Mouse (Mus musculus): ENCODE data around the gene Lpp. TPM values are rescaled to one million over a fixed set of nuclear protein-coding genes. Genes with fewer than 3 reads are reported as not detected.

The Lpp gene
- total and polyA plus RNA-seq, 3 experiments = not detected

GRCm38 (mm10) chr16:24781922-24782321 is 388.6 kb downstream of the Lpp start:
- no peaks in the 10 kb centered on the region for H3K9me3 ChIP-seq (replicated peaks; ENCODE audit: insufficient read depth, low read length)
- no peak overlapping the region for H3K4me3 ChIP-seq (ENCODE audit: control insufficient read depth in 1 of 2, insufficient read depth in 1 of 2, low read depth in 2 of 2, low read length in 2 of 2)
- no peaks in the 10 kb centered on the region for H3K79me2 ChIP-seq (ENCODE audit: control insufficient read depth, insufficient read depth, low read length, poor library complexity)
- H3K27ac ChIP-seq (ENCODE audit: control insufficient read depth, low read depth, low read length) = no peak overlapping the region
- H3K27me3 ChIP-seq (ENCODE audit: control insufficient read depth in 1 of 2, insufficient read depth in 2 of 2, low read length in 2 of 2) = no peaks in the 10 kb centered on the region
- H3K36me3 ChIP-seq (ENCODE audit: control insufficient read depth in 1 of 2, insufficient read depth in 2 of 2, low read length in 2 of 2) = no peaks in the 10 kb centered on the region
- no peak for DNase-seq (ENCODE audit: low read depth, low spot score)
- no peaks in the 10 kb centered on the region for H3K4me1 ChIP-seq (ENCODE audit: control insufficient read depth in 1 of 2, insufficient read depth in 2 of 2, low read length in 2 of 2)
- no peak for TF ChIP-seq CHD2 (IDR thresholded peaks at IDR 0.05; ENCODE audit: low read length)
- TF ChIP-seq ZNF384 (IDR thresholded peaks at IDR 0.05; ENCODE audit: low read depth, low read length) = no peak
- no peak for TF ChIP-seq POLR2AphosphoS5 (IDR thresholded peaks at IDR 0.05; ENCODE audit: borderline replicate concordance, low read depth, low read length)
- TF ChIP-seq GABPA (IDR thresholded peaks at IDR 0.05; ENCODE audit: low read depth, low read length) = no peak
- TF ChIP-seq POLR2AphosphoS2 (IDR thresholded peaks at IDR 0.05; ENCODE audit: low read length) = no peak
- TF ChIP-seq MEF2A (IDR thresholded peaks at IDR 0.05; ENCODE audit: extremely low read depth, insufficient replicate concordance, low read depth, low read length, poor library complexity, severe bottlenecking) = no peak
- no peak for TF ChIP-seq ZC3H11A (IDR thresholded peaks at IDR 0.05; ENCODE audit: low read depth, low read length)
- TF ChIP-seq TBP (IDR thresholded peaks at IDR 0.05; ENCODE audit: low read depth, low read length) = no peak
- no peak for TF ChIP-seq NELFE (IDR thresholded peaks at IDR 0.05; ENCODE audit: low read depth, low read length)
- TF ChIP-seq TAL1 (IDR thresholded peaks at IDR 0.05; ENCODE audit: low read length) = no peak
- TF ChIP-seq MYC (IDR thresholded peaks at IDR 0.05; ENCODE audit: low read depth, low read length) = no peak
- TF ChIP-seq CHD1 (IDR thresholded peaks at IDR 0.05; ENCODE audit: low read depth, low read length) = no peak
- no peak for TF ChIP-seq SMC3 (IDR thresholded peaks at IDR 0.05; ENCODE audit: low read depth, low read length)
- no peak for TF ChIP-seq TCF12 (IDR thresholded peaks at IDR 0.05; ENCODE audit: low read depth, low read length)
- TF ChIP-seq MAFK (IDR thresholded peaks at IDR 0.05; ENCODE audit: borderline replicate concordance, low read depth, low read length) = no peak
- no peak for TF ChIP-seq USF2 (IDR thresholded peaks at IDR 0.05; ENCODE audit: borderline replicate concordance in 1 of 2, insufficient read depth in 1 of 2, low read depth in 1 of 2, low read length in 2 of 2)
- H3K9ac ChIP-seq (ENCODE audit: control insufficient read depth, low read depth, low read length, poor library complexity, severe bottlenecking) = no peak overlapping the region

GRCm38 (mm10) chr16:24785651-24786050 is 392.3 kb downstream of the Lpp start:
- Histone ChIP-seq H3K4me3 (ENCODE audit: control insufficient read depth in 1 of 2, insufficient read depth in 1 of 2, low read depth in 2 of 2, low read length in 2 of 2) (no peak overlapping the region), H3K9me3 (replicated peaks; ENCODE audit: insufficient read depth, low read length) (no peaks in the 10 kb centered on the region), H3K36me3 (ENCODE audit: control insufficient read depth in 1 of 2, insufficient read depth in 2 of 2, low read length in 2 of 2) (no peaks in the 10 kb centered on the region), H3K4me1 (ENCODE audit: control insufficient read depth in 1 of 2, insufficient read depth in 2 of 2, low read length in 2 of 2) (no peaks in the 10 kb centered on the region), H3K9ac (ENCODE audit: control insufficient read depth, low read depth, low read length, poor library complexity, severe bottlenecking) (no peak overlapping the region), H3K79me2 (ENCODE audit: control insufficient read depth, insufficient read depth, low read length, poor library complexity) (no peaks in the 10 kb centered on the region), H3K27ac (ENCODE audit: control insufficient read depth, low read depth, low read length) (no peak overlapping the region), H3K27me3 (ENCODE audit: control insufficient read depth in 1 of 2, insufficient read depth in 2 of 2, low read length in 2 of 2) (no peaks in the 10 kb centered on the region)
- DNase-seq (ENCODE audit: low read depth, low spot score) = no peak
- no peak for TF ChIP-seq BHLHE40 (IDR thresholded peaks at IDR 0.05; ENCODE audit: borderline replicate concordance, low read depth, low read length)
- no peak for TF ChIP-seq MAX (IDR thresholded peaks at IDR 0.05; ENCODE audit: low read length)
- TF ChIP-seq EP300 (IDR thresholded peaks at IDR 0.05; ENCODE audit: low read depth in 1 of 2, low read length in 2 of 2) = no peak
- no peak for TF ChIP-seq TCF12 (IDR thresholded peaks at IDR 0.05; ENCODE audit: low read depth, low read length)
